Mouse (Mus musculus) midbrain, embryonic 15.5 days (tissue): Measurements from ENCODE around the gene Sfta2. TPM values are rescaled to one million over a fixed set of nuclear protein-coding genes. Genes with fewer than 3 reads are reported as not detected.

Experiments
- ATAC-seq: fragments of 200-750 bp; cut with Nextera tagmentation; replicated peaks from 2 replicates; pipeline ENCODE4 v1.8.0; 2017; ENCODE audit warnings: moderate TSS enrichment
- H3K27ac ChIP-seq: fragments of 300-500 bp; sonication (generic); 2 replicates; pipeline ENCODE4 v1.5.1; 2015; ENCODE audit warnings: mild to moderate bottlenecking, inconsistent platforms
- H3K27me3 ChIP-seq: fragments of 300-500 bp; sonication (generic); replicated peaks from 2 replicates; pipeline ENCODE4 v1.6.1; 2015; ENCODE audit warnings: inconsistent platforms
- H3K36me3 ChIP-seq: fragments of 300-500 bp; sonication (generic); replicated peaks from 2 replicates; pipeline ENCODE4 v1.6.1; 2015; ENCODE audit warnings: inconsistent platforms
- H3K4me1 ChIP-seq: fragments of 300-500 bp; sonication (generic); 2 replicates; pipeline ENCODE4 v1.6.1; 2015; ENCODE audit warnings: inconsistent platforms
- H3K4me2 ChIP-seq: fragments of 300-500 bp; sonication (generic); 2 replicates; pipeline ENCODE4 v1.6.1; 2015; ENCODE audit warnings: inconsistent platforms, mild to moderate bottlenecking, moderate library complexity
- H3K4me3 ChIP-seq: fragments of 300-500 bp; sonication (generic); 2 replicates; pipeline ENCODE4 v1.5.1; 2015; ENCODE audit warnings: mild to moderate bottlenecking, inconsistent platforms
- H3K9ac ChIP-seq: fragments of 300-500 bp; sonication (generic); 2 replicates; pipeline ENCODE4 v1.6.1; 2015; ENCODE audit warnings: mild to moderate bottlenecking, inconsistent platforms
- H3K9me3 ChIP-seq: fragments of 300-500 bp; sonication (generic); 2 replicates; pipeline ENCODE4 v1.6.1; 2016; ENCODE audit warnings: inconsistent platforms
- WGBS: fragments of 180-500 bp; shearing (Covaris S2); methylation state at CpG from one replicate; pipeline ENCODE4 v1.1.7; 2015; ENCODE audit warnings: mixed read lengths; 5-methylcytosine and 5-hydroxymethylcytosine counted together
- polyA plus RNA-seq: library from polyadenylated mRNA; unstranded; fragments of >200 nt; fragmentation: Nextera tagmentation; extraction: Ambion mirVana; gene quantifications from 2 replicates; pipeline ENCODE4 v1.2.1, GENCODE M21; 2015

Gene Sfta2
- not detected in 2 replicates for polyA plus RNA-seq

DNA sequence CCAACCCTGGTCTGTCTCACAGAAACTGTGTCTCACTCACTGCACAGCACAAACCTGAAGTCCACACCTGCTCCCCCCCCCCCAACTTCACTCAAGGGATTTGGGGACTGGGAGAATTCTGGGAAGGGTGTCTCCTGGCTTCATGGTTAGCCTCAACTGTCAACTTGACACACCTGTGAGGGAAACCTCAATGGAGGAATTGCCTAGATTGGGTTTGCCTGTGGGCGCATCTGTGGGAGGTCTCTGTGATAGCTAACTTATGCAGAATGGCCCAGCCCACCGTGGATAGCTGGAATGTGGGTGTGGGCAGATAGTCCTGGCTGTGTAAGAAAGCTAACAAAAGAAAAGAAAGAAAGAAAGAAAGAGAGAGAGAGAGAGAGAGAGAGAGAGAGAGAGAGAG, at the start of gene Sfta2:
Gene Sfta2 (plus strand): TSS at position 301 of the 400 bp plus-strand sequence.
- no peak within 1 kb of the TSS for H3K9ac ChIP-seq
- H3K27ac ChIP-seq: no peak within 1 kb of the TSS
- no peaks in the 10 kb centered on the region for H3K4me1 ChIP-seq
- no peaks in the 10 kb centered on the region for H3K27me3 ChIP-seq
- ATAC-seq: no peak
- no peak within 1 kb of the TSS for H3K4me3 ChIP-seq
- no peaks in the 10 kb centered on the region for H3K36me3 ChIP-seq
- 76% methylated on average over 2 of the region's 2 CpGs for WGBS
- H3K4me2 ChIP-seq: no peak within 1 kb of the TSS
- H3K9me3 ChIP-seq: no peaks in the 10 kb centered on the region

DNA sequence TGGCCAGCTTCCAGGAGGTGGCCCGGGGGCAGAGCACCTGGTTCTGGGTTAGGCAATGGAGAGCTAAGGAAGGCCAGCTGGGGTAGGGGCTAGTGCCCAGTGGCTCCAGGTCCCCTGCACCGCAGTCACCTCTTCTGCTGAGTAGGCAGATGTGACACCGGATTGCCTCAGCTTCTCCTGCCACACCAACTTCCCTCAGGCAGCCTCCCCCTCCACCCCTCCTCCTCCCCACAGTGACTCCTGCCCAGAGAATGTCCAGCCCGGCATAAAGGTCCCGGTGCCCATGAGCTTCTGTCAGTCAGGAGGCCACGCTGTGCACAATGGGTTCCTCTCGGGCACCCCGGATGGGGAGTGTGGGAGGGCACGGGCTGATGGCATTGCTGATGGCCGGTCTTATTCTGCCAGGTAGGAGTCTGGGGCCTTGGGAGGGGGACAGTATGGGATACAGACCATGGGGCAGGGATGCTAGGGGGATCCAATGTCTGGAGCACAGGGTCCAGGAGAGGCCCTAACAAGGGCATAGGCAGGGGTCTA, 49.4 kb upstream of the Sfta2 start, which contains the start of gene Cdsn:
Gene Cdsn (plus strand): TSS at position 248 of the 534 bp plus-strand sequence.
- H3K4me1 ChIP-seq: no peaks in the 10 kb centered on the region
- H3K36me3 ChIP-seq: no peaks in the 10 kb centered on the region
- no peak for ATAC-seq
- no peak within 1 kb of the TSS for H3K4me2 ChIP-seq
- 80% methylated on average over 10 of the region's 10 CpGs for whole genome bisulfite sequencing
- H3K27ac ChIP-seq: no peak within 1 kb of the TSS
- no peak within 1 kb of the TSS for H3K9ac ChIP-seq
- no peaks in the 10 kb centered on the region for H3K9me3 ChIP-seq
- H3K27me3 ChIP-seq: no peaks in the 10 kb centered on the region; the same call in 1 of the 2 replicates
- H3K4me3 ChIP-seq: no peak within 1 kb of the TSS

DNA sequence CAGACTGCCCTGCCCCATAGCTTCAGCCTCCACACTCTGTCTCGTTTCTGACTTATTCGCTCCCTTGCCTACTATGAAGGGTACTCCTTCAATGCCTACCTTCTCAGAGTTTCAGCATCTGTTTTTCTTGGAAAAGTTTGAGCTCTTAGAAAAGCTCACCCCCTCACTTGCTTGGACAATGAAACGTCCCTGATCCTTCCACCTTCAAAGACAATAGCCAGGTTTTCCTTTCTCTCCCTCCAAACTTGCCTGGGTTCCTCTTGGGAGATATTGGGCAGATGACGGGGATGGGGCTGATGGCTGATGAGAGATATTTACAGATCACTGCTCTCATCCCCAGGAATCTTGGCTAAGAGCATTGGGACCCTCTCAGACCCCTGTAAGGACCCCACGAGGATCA, 47.0 kb upstream of the Sfta2 start:
- WGBS: 82% methylated on average over 5 of the region's 5 CpGs
- no peak for ATAC-seq
- H3K4me2 ChIP-seq: no peak overlapping the region

DNA sequence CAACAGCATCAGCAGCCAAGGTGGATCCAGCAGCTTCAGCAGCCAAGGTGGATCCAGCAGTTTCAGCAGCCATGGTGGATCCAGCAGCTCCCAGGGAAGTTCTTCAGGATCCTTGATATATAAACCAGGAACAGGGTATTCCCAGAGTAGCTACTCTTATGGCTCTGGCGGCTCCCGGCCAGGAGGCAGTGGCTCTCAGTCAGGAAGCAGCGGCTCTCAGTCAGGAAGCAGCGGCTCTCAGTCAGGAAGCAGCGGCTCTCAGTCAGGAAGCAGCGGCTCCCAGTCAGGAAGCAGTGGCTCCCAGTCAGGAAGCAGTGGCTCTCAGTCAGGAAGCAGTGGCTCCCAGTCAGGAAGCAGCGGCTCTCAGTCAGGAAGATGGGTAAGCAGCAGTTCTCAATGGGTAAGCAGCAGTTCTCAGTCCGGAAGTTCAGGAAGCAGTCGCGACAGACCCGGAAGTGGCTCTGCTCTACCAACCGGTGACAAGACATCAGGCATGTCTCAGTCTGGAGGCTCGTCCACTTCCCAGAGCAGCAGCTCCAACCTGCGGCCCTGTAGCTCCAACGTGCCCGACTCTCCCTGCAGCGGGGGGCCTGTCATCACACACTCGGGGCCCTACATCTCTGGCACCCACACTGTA, 46.5 kb upstream of the Sfta2 start:
- H3K27me3 ChIP-seq: no peaks in the 10 kb centered on the region; the same call in 1 of the 2 replicates
- no peaks in the 10 kb centered on the region for H3K4me1 ChIP-seq
- H3K36me3 ChIP-seq: no peaks in the 10 kb centered on the region
- H3K9me3 ChIP-seq: no peaks in the 10 kb centered on the region
- no peak overlapping the region for H3K4me2 ChIP-seq
- no peak for ATAC-seq
- no peak overlapping the region for H3K4me3 ChIP-seq
- no peak overlapping the region for H3K27ac ChIP-seq
- 94% methylated on average over 18 of the region's 18 CpGs for WGBS
- H3K9ac ChIP-seq: no peak overlapping the region

More for the DNA sequence above, 47.0 kb upstream of the Sfta2 start:
- H3K27me3 ChIP-seq: no peaks in the 10 kb centered on the region; the same call in 1 of the 2 replicates
- H3K9ac ChIP-seq: no peak overlapping the region
- H3K36me3 ChIP-seq: no peaks in the 10 kb centered on the region
- no peak overlapping the region for H3K27ac ChIP-seq
- H3K4me3 ChIP-seq: no peak overlapping the region
- no peaks in the 10 kb centered on the region for H3K9me3 ChIP-seq
- no peaks in the 10 kb centered on the region for H3K4me1 ChIP-seq

DNA sequence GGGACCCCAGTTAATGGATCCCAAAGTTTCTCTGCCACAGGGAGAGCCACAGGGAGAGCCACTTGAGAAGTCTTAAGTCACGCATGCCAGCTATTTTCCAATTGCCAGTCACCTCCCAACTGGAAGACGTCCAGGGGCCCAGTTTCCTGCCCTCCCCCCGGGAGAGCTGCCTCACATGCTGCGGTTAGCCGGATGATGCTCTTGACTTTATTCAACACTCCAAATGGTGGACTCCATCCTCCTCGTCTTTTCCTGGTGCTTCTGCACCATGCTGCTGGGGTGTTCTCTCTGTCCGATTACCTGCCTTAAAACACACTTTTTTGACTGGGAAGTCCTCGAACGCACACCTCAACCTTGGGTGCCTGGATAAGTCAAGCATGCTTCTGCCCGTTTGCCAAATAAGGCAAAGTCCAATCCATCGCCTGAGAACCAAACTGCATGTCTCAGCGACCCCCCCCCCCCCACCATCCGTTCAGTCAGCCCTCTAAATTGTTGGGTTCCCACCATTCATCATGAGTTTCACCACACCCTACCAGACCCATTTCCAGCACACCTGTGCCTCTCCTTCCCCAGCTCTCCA, 45.1 kb upstream of the Sfta2 start:
- Histone ChIP-seq H3K27ac (no peak overlapping the region), H3K9me3 (no peaks in the 10 kb centered on the region), H3K4me2 (no peak overlapping the region), H3K36me3 (no peaks in the 10 kb centered on the region), H3K27me3 (no peaks in the 10 kb centered on the region; the same call in 1 of the 2 replicates), H3K4me1 (no peaks in the 10 kb centered on the region), H3K9ac (no peak overlapping the region), H3K4me3 (no peak overlapping the region)
- WGBS: 90% methylated on average over 13 of the region's 13 CpGs
- no peak for ATAC-seq

DNA sequence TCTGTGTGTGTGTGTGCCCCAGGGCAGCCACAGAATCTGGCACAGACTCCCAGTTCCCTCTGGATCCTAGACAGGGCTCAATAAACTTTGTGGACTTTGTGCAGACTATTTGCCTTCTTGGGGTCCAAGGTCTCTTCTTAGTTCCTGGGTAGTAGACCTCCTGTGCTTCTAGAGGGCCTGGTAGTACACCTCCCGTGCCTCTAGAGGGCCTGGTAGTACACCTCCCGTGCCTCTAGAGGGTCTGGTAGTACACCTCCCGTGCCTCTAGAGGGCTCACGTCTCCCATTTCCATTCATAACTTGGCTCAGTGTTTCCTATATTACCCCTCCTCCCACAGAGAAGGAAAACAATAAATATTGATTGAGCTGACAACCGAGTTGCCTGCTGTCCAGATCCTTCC, 44.5 kb upstream of the Sfta2 start:
- WGBS: 31% methylated on average over 5 of the region's 5 CpGs
- Histone ChIP-seq H3K27me3 (no peaks in the 10 kb centered on the region; the same call in 1 of the 2 replicates), H3K4me1 (no peaks in the 10 kb centered on the region)

DNA sequence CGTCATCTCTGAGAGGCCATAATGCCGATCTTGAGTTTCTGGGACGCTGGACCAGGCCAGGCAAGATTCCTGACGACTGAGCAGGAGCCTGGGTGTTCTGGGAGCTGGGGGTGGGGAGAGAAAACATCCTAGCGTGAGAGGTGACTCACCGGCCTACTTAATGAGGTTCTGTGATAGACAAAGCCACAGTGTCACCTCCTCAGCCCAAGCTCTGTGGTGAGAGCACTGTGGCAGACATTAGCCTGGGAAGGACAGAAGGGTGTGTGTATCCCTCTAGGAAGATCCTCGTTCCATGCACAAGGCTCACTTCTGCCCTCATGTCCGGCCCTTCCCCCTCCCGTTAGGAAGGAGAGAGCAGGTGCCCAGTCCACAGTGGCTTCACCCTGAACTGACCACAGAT, 44.0 kb upstream of the Sfta2 start:
- no peaks in the 10 kb centered on the region for H3K4me1 ChIP-seq
- H3K27me3 ChIP-seq: no peaks in the 10 kb centered on the region; the same call in 1 of the 2 replicates
- H3K4me3 ChIP-seq: no peak overlapping the region
- no peak for ATAC-seq
- H3K9me3 ChIP-seq: no peaks in the 10 kb centered on the region
- no peak overlapping the region for H3K9ac ChIP-seq
- H3K4me2 ChIP-seq: no peak overlapping the region
- H3K27ac ChIP-seq: no peak overlapping the region
- WGBS: 82% methylated on average over 9 of the region's 9 CpGs
- no peaks in the 10 kb centered on the region for H3K36me3 ChIP-seq

More for the DNA sequence above, 44.5 kb upstream of the Sfta2 start:
- H3K4me3 ChIP-seq: no peak overlapping the region
- no peaks in the 10 kb centered on the region for H3K36me3 ChIP-seq
- H3K27ac ChIP-seq: no peak overlapping the region
- H3K9ac ChIP-seq: no peak overlapping the region
- ATAC-seq: no peak
- no peaks in the 10 kb centered on the region for H3K9me3 ChIP-seq
- no peak overlapping the region for H3K4me2 ChIP-seq

DNA sequence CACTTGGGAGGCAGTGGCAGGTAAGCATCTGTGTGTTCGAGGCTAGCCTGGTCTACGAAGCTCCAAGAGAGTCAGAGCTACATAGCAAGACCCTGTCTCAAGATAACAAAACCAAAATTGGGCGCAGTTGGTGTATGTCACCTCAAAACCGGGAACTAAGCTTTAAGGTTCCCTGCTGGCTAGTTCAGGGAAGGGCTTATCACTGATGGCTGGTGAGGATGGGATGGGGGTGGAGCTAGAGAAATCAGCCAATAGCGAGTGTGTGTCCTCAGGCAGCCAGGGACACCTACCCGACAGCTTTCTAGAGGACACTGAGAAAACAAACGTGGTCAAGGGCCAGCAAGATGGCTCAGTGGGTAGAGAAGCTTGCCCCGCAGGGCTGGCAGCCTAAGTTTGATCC, 43.1 kb upstream of the Sfta2 start:
- ATAC-seq: no peak
- 60% methylated on average over 8 of the region's 8 CpGs for WGBS
- Histone ChIP-seq H3K4me2 (no peak overlapping the region), H3K4me1 (no peaks in the 10 kb centered on the region), H3K36me3 (no peaks in the 10 kb centered on the region), H3K9me3 (no peaks in the 10 kb centered on the region), H3K27me3 (no peaks in the 10 kb centered on the region; the same call in 1 of the 2 replicates), H3K27ac (no peak overlapping the region), H3K9ac (no peak overlapping the region), H3K4me3 (no peak overlapping the region)

DNA sequence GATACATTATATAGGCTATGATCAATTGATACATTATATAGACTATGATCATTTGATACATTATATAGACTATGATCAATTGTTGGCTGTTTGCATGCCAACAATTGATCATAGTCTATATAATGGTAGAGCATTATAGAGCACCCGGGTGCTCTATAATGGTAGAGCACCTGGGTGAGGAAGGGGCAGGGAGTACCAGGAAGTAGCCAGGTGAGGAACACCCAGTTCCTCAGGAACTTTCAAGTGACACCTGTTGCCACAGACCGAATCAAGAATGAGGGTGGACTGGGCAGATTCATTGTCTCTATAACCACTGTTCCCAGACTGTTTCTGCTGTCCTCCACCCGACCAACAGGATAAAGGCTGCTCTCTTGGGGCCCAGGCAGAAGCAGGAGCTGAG, 34.2 kb upstream of the Sfta2 start, which contains the start of gene 2300002M23Rik:
Gene 2300002M23Rik (plus strand): TSS at position 301 of the 400 bp plus-strand sequence.
- H3K4me2 ChIP-seq: no peak within 1 kb of the TSS
- WGBS: 69% methylated on average over 3 of the region's 3 CpGs

DNA sequence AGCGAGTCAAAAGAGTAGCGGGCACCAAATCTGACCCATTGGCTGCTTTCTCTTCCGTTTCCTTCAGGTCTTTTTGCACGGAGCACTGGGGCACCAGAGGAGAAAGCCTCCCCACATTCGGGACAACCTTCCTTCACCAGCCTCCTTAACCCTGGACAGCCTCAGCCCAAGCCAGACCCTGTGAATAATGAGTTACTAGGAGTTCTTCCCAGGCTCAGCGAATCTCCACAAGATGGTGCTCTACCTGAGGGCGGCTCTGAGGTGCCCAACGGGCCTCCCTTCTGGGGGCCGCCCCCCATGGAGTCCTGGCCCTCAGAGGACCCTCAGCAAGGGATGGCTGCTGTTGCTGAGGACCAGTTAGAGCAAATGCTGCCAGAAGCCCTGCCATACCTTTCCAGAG, 33.6 kb upstream of the Sfta2 start:
- no peak overlapping the region for H3K4me3 ChIP-seq
- no peak overlapping the region for H3K9ac ChIP-seq
- WGBS: 27% methylated on average over 9 of the region's 9 CpGs
- no peaks in the 10 kb centered on the region for H3K9me3 ChIP-seq
- no peak overlapping the region for H3K27ac ChIP-seq
- H3K36me3 ChIP-seq: no peaks in the 10 kb centered on the region
- ATAC-seq: no peak
- peaks cover 13% of the 10 kb centered on the region for H3K4me1 ChIP-seq
- no peak overlapping the region for H3K4me2 ChIP-seq
- H3K27me3 ChIP-seq: peaks cover 12% of the 10 kb centered on the region; the same call in 1 of the 2 replicates

More for the DNA sequence above, 34.2 kb upstream of the Sfta2 start, which contains the start of gene 2300002M23Rik:
- Histone ChIP-seq H3K27ac (no peak within 1 kb of the TSS), H3K36me3 (no peaks in the 10 kb centered on the region), H3K4me3 (no peak within 1 kb of the TSS), H3K9me3 (no peaks in the 10 kb centered on the region), H3K27me3 (peaks cover 12% of the 10 kb centered on the region; the same call in 1 of the 2 replicates), H3K9ac (no peak within 1 kb of the TSS), H3K4me1 (peaks cover 13% of the 10 kb centered on the region)
- ATAC-seq: no peak

DNA sequence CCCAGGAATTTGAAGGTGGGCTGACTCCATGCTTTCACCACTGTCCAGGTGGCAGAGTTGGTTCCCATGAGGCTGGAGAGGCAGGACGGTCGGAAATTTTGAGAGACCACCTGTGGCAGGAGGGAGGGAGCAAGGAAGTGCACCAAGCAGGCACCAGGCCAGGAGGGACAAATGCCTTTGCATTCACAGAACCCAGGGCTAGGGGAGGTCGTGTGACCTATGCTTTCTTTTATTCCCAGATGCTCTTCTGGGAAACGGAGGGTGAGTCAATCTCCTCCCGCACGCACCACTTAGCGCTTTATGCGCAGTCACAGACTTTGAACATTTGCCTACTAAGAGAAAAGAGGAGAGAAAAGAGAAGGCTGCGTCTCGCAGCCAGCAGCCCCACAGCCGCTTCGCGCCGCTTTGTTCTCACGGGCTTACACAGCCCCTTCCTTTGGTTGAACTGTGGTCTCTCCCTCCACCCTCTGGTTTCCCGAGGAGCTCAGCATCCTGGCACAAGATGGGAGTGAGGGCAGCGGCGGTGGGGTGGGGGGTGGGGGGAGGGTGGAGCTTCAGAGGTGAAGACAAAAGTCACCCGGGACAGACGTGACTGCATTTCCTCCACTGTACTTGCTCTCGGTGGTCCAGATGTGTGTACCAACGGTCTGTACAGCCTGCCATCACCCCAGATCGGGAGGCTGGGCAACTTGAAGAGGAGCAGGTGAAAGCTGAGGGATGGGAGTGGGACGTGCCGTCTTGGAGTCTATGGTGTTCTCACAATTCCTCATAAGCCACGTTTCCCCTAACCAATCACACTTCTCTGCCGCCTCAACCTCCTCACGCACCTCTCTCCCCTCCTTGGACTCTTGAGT, 32.0 kb upstream of the Sfta2 start:
- ATAC-seq: peak; percentile 66; the same call in 1 of the 2 replicates
- WGBS: 2% methylated on average over 28 of the region's 28 CpGs
- Histone ChIP-seq H3K4me1 (peaks cover 13% of the 10 kb centered on the region), H3K36me3 (no peaks in the 10 kb centered on the region), H3K27me3 (peaks cover 12% of the 10 kb centered on the region; the same call in 1 of the 2 replicates), H3K4me3 (peak overlapping the region; percentile 31), H3K27ac (no peak overlapping the region), H3K9ac (peak overlapping the region; percentile 27; the same call in 1 of the 2 replicates), H3K4me2 (peak overlapping the region; percentile 63), H3K9me3 (no peaks in the 10 kb centered on the region)

DNA sequence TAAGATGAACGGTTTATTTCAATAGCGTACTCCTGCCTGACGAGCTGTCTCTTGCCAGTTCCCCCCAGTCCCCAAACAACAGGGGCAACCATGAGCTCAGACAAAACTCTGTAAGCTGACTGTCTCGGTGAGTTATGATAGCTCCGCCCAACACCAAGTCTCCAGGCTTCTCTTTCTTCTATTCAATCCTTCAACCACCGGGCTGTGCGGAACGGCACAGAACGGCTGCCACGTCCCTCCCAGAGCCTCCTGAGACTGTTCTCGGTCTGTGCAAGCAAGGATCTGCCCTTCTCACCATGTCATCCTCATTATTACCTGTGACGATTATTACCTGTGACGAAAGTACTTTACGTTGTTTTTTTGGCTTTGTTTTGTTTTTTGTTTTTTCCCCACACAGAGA, 30.5 kb upstream of the Sfta2 start:
- no peak overlapping the region for H3K27ac ChIP-seq
- 71% methylated on average over 14 of the region's 14 CpGs for whole genome bisulfite sequencing
- ATAC-seq: no peak
- peaks cover 13% of the 10 kb centered on the region for H3K4me1 ChIP-seq
- H3K9ac ChIP-seq: no peak overlapping the region
- no peaks in the 10 kb centered on the region for H3K36me3 ChIP-seq
- no peak overlapping the region for H3K4me2 ChIP-seq
- no peak overlapping the region for H3K4me3 ChIP-seq
- no peaks in the 10 kb centered on the region for H3K9me3 ChIP-seq
- H3K27me3 ChIP-seq: peaks cover 12% of the 10 kb centered on the region; the same call in 1 of the 2 replicates
